Mouse (Mus musculus) embryonic stem cell, embryonic (primary cell): ENCODE results near the gene Olfr1040.
"Not testable (repeated sequence)": the region's sequence is repeated elsewhere in the genome, so short reads cannot be mapped to it uniquely, and the experiment has no call there.

Source experiments
- CTCF ChIA-PET, 4 experiments: fragments of 300-600 bp in 2 of 4; fragments of 350-600 bp in 2 of 4; sonication (Branson Sonifier 250); formaldehyde crosslinking; loops; one replicate each; lab custom pipeline; 2022; ENCODE audit warnings: inconsistent platforms in 2 of 4; lab: Charles Lee
- POLR2A ChIA-PET, 4 experiments: fragments of 300-600 bp in 2 of 4; fragments of 350-600 bp in 2 of 4; sonication (Branson Sonifier 250); formaldehyde crosslinking; loops; one replicate each; lab custom pipeline; 2022; ENCODE audit warnings: antibody characterized with exemption in 4 of 4, inconsistent platforms in 1 of 4; lab: Charles Lee

Olfr1040 gene

GRCm38 (mm10) chr2:86146632-86147031 is at the start of gene Olfr1040:
Gene Olfr1040 (minus strand): TSS chr2:86146732.
- POLR2A ChIA-PET, result no interaction called here
- CTCF ChIA-PET, result no interaction called here

- ChIA-PET CTCF (no interaction called here), POLR2A (no interaction called here)
Observed at GRCm38 (mm10) chr2:86195863-86196262, 49.3 kb upstream of the Olfr1040 start.

GRCm38 (mm10) chr2:86185583-86185982 is 39.1 kb upstream of the Olfr1040 start, which contains the start of gene Olfr52:
Gene Olfr52 (minus strand): TSS chr2:86185683.
- ChIA-PET CTCF (no interaction called here), POLR2A (interaction anchor here in 1 of 4 experiments (0.5 kb wide), 1 partner anchor 11 kb away, joined by 3 read pairs; no protein-coding TSS in a partner anchor)

GRCm38 (mm10) chr2:86179950-86180349 is 33.4 kb upstream of the Olfr1040 start:
- POLR2A ChIA-PET, result no interaction called here
- CTCF ChIA-PET, result no interaction called here

GRCm38 (mm10) chr2:86177720-86178119 is 31.2 kb upstream of the Olfr1040 start, which contains the start of gene Olfr1044:
Gene Olfr1044 (minus strand): TSS chr2:86177820.
- ChIA-PET CTCF (no interaction called here), POLR2A (no interaction called here)

GRCm38 (mm10) chr2:86175422-86175821 is 28.9 kb upstream of the Olfr1040 start:
- POLR2A ChIA-PET, result interaction anchor here in 1 of 4 experiments (0.7 kb wide), 1 partner anchor 10 kb away, joined by 3 read pairs; the partner anchor contains the start of gene Olfr52
- CTCF ChIA-PET, result not testable (repeated sequence)

GRCm38 (mm10) chr2:86167422-86167821 is 20.9 kb upstream of the Olfr1040 start, which contains the start of gene Olfr1043:
Gene Olfr1043 (minus strand): TSS chr2:86167522.
- ChIA-PET POLR2A (no interaction called here), CTCF (no interaction called here)

- ChIA-PET CTCF (no interaction called here), POLR2A (no interaction called here)
Observed at GRCm38 (mm10) chr2:86161738-86162137, 15.2 kb upstream of the Olfr1040 start, which contains the start of gene Olfr1042. Gene Olfr1042 (minus strand): TSS chr2:86161838.

- POLR2A ChIA-PET, result no interaction called here
- CTCF ChIA-PET, result no interaction called here
Observed at GRCm38 (mm10) chr2:86135828-86136227, 10.7 kb downstream of the Olfr1040 start, which contains the start of gene Olfr1039. Gene Olfr1039 (minus strand): TSS chr2:86135928.
